Mouse (Mus musculus): ENCODE data around the gene Guca1a. TPM values are rescaled to one million over a fixed set of nuclear protein-coding genes. Genes with fewer than 3 reads are reported as not detected.

Gene Guca1a
- total RNA-seq, 2 experiments from 2014 or later: 2.8 to 8.7 TPM

DNA sequence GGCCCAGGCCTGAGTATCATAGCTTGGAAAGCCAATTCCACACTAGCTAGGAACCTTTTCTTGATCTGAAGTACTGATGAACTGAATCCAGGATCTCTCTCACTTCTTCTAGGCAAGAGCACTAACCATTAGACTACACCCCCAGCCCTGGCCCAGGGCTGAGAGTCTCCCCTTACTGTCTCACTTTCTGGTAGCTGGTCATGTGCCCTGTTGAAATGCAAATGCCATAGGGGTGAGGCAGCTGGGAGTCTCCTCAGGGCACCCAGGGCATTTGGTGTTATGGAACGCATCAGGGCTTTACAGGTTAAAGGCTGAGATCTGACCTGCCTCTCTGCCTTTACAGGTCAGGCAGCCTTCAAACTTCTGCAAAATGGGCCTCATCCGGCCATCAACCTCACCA lies 19.8 kb upstream of the Guca1a start:
- no peak for ATAC-seq (replicated peaks; ENCODE audit: poor library complexity)

DNA sequence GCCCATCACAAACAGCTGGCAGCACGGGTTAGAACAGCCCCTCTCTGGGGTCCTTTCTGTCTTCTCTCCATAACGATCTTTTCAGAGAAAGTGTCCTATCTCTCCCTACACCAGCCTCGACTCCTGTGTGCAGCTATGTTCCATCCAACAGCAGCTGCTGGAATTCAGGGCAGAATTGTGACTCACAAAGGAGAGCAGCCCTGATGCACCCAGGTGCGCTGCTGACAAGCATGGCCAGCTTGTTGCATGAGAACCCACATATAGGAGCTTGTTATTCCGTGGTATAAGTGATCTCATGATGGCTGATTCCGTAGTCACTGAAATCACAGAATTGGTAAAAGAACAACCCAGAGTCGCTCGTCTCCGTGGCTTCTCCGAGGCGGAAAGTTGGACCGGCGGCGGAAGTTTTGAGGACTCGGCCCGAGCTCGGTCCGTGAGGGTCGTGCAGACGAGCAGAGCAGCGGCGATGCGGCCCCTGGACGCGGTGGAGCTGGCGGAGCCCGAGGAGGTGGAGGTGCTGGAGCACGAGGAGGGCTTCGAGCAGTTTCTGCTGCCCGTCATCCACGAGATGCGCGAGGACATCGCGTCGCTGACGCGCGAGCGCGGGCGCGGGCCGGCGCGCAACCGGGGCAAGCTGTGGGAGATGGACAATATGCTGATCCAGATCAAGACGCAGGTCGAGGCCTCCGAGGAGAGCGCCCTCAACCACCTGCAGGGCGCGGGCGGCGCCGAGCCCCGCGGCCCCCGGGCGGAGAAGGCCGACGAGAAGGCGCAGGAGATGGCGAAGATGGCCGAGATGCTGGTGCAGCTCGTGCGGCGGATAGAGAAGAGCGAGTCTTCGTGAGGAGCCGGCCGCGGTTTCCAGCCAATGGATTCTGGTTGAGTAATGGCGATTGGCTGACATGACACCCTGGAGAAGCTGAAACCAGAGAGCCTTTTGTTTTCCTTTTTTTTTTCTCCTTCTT lies 9.8 kb upstream of the Guca1a start:
- ATAC-seq (replicated peaks; ENCODE audit: poor library complexity): peak; percentile 45

DNA sequence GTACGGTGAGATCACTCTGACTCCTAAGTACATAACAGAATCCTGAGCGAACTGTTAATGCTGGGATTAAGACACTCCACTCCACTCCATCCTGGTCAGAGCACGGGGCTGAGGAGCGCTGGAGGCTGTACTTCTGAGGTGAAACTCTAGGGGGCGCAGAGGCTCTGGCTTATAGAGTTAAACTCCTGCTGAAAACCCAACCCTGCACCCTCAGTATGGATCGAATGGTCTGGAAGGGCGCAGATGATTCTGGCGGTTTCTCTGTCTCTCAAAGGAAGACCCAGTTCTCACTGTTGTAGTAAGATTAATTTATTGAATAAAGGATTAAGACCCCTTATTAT lies 8.1 kb upstream of the Guca1a start:
- ATAC-seq (replicated peaks; ENCODE audit: poor library complexity): peak; percentile 83

DNA sequence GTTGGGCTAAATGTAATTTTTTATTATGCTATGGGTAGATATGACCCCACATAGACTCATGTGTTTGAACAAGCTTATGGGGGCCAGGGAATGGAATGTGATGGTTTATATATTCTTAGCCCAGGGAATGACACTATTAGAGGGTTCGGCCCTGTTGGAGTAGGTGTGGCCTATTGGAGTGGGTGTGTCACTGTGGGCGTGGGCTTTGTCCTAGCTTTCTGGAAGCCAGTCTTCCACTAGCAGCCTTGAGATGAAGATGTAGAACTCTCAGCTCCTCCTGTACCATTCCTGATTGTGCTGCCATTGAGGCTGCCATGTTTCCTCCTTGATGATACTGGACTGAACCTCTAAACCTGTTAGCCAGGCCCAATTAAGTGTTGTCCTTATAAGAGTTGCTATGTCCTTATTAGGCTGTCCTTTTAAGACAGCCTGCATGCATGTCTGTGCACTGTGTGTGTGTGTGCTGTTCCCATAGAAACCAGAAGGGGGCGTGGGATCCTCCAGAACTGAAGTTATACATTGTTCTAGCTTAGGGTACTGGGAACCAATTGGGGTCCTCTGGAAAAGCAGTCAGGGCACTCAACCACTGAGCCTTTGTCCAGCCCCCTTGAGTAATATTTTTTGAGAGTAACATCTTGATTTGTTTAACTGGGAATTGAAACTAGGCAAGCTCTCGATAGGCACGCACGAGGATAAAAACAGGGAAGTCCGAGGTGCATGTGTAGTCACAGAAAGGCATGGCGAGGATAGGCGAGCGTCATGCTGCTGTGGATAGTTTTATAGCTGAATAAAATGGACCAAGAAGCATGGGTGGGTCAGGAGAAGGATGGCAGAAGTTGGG lies 7.6 kb upstream of the Guca1a start:
- ATAC-seq (replicated peaks; ENCODE audit: poor library complexity): peak; percentile 37; the same call in 1 of the 2 replicates

DNA sequence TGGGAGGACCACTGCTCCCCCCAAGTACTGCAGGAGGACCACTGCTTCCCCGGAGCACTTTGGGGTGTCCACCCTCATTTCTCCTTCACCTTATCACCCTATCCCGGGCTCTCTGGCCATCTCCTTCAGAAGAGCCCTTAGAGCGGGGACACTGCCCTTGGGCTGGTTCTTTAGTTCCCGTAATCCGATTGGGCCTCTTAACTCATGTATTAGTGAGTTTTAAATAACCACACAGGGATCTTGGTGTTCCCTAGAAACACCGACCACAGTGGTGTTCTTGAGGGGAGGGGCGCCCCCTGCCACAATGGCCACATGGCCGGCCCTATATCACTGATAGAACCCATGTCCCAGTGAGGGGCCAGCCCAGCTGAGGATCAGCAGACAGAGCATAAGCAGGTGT lies 1.3 kb downstream of the Guca1a start:
- no peak for ATAC-seq (replicated peaks; ENCODE audit: poor library complexity)

DNA sequence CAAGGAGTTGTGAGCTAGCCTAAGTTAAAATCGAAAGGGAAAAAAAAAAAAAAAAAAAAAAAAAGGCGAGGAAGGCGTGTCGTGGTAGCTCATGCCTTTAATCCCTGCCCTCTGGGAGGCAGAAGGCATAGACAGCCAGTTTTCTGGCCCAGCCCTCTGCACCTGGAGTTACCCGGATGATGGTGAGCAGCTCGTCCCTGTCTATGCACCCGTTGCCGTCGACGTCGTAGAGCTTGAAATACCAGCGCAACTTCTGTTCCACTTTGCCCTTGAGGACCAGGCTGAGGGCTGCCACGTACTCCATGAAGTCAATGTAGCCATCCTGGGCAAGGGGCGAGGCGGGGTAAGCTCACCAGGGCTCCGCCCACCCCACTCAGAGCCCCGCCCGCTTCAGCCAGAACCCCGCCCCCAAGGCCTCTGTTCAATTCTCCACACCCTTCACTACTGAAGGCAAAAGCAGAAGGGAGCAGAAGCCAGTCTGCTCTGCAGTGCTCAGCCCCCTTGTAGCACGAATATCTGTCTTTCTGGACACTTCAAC lies 4.9 kb downstream of the Guca1a start:
- ATAC-seq (replicated peaks; ENCODE audit: poor library complexity): peak; percentile 93

DNA sequence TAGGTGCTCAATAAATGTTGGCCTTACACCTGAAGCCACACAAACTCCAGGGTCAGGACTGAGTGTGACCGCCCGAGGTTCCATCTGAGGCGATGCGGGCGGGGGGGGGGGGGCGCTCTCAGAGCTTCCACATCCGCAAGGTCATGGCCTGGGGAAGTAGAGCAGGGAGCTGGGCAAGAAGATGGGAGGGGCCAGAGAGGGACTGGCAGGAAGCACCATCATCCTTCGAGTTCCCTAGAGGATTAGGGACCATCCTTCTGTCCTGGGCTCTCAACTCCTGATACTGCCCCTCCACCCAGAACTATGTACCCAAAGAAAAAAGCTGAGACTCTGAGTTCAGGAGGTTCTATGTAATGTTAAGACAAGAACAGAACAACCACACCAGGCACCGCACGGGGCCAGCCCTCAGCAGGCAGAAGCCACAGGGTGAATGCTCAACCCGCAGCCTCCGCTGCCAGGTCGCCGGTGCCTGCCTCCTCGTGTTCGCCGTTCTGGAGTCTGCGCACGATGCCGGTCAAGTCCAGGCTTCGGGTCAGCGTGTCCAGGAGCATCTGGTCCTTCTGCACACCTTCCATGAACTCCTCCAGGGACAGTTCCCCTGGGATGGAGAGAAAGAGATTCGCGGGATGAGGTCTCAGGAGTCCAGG lies 6.0 kb downstream of the Guca1a start:
- peak; percentile 48 for ATAC-seq (replicated peaks; ENCODE audit: poor library complexity)

DNA sequence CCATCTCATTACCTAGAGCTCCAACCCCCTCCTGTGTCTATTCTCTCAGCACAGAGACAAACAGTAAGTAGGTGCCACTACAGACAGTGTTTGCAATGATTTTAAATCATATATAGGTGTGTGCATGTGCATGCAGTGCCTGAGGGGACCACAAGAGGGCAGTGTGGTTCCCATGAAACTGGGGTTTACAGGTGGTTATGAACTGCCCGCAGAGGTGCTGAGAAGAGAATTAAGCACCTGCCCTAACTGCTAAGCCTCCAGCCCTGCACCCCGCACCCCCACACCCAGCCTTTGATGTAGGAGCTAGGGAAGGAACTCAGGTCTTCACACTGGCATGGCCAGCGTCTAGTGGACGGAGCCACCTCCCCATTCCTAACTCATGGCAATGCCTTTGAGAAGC lies 13.7 kb downstream of the Guca1a start:
- ATAC-seq (replicated peaks; ENCODE audit: poor library complexity): peak; percentile 76

DNA sequence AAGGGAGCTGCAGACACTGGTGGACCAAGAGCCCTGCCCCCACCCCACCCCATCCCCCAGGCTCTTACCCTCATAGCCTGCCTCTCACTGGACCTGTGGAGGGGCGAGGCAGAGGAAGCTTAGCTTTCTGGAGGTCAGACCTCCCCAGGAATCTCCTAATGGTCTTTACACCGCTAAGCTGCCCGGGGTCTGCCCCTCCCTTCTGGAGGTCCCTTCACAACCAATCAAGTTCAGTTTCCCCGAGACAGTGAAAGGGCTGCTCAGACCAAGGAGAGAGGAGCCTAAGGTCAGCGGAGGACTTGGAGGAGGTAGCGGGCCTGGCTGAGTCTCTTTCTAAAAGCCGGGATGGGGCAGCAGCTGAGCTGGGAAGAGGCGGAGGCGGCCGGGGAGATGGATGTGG lies 15.2 kb downstream of the Guca1a start, which contains the start of gene Guca1b:
Guca1b (plus strand) TSS at position 249 of the 400 bp plus-strand sequence.
- ATAC-seq (replicated peaks; ENCODE audit: poor library complexity): no peak

DNA sequence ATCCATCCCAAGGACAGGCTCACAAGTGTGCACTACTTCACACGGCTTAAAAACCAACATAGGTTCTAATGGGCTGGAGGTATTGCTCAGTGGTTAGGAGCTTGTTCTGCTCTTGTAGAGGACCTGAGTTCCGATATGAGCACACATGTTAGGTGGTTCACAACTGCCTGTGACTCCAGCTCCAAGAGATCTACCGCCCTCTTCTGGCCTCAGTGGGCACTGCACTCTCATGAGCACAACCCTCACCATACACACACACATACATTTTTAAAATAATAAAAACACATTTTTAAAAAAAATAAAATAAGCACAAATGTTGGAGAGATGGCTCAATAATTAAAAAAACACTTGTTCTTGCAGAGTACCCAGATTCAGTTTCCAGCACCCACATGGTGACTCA lies 16.3 kb downstream of the Guca1a start:
- no peak for ATAC-seq (replicated peaks; ENCODE audit: poor library complexity)

DNA sequence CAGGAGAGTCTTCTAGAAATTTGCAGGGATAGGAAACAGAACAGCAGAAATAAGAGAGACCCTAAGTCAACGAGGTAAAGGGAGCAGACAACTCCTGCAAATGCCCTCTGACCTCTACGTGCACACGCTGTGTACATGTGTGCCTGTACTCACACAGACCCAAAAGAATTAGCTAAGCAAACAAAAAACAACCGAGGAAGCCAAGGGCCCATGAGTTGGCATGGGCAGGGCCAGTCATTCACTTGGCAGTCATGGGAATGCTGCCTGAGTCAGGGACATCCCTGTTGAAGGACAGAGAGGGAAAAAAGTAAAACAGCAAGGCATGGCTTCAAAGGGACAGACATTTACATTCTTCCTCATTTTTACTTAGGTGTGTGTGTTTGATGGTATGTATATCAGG lies 17.1 kb downstream of the Guca1a start:
- ATAC-seq (replicated peaks; ENCODE audit: poor library complexity): no peak

DNA sequence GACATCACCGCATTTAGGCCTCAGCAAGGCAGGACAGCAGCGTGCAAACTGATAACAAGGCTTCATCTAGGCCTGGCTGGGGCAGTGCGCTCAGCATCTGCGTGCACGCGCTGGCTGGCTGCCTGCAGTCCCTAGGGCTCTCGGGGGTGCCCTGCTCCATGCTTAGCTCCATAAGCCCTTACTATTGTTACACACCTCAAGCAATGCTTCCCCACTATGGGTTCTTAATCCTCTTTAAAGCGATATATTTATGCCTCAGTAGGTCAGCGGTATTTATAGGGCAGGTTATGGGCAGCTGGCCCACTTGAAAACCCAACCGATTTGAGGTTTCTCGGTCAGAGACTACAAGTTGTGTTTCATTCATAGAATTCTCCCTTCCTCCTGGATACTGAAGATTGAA lies 18.5 kb downstream of the Guca1a start:
- ATAC-seq (replicated peaks; ENCODE audit: poor library complexity): no peak

DNA sequence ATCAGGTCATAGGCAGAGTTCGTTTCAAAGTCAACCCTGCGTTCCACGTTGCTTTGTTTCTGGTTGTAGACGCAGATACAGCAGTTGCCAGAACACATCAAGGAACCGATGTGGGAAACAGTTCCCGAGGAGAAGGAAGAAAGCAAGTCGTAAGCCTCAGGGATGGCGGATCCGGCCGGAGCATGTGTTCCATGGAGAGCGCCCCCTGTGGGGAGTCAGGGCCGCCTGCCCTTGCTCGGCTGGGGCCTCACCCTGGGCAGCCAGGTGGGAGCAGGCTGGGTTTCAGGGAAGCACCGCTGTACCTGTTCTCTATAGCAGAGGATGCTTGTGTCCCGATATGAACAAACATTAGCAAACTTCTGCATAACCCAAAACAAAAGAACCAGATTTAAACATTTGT lies 22.3 kb downstream of the Guca1a start:
- ATAC-seq (replicated peaks; ENCODE audit: poor library complexity): no peak

DNA sequence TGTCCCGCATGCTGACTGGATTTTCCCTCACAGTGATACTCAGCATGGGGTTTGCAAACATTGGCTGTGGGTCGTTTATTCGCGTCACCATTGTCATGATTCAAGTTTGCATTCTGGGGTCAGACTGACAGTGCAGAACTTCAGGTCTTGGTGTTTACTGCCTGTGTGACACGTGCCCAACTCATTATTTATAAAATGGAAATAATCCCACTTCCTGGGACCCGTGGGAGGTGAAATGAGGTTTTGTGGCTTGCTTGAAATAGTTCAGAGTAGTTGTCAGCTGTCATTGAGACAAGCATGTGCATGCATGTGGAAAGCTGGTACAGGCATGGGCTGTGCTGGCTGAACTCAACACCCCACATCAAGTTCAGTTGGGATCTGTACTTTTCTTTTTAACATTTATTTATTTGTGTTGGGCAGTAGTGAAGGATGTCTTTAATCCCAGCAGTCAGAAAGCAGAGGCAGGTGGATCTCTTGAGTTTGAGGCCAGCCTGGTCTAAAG lies 23.6 kb downstream of the Guca1a start:
- no peak for ATAC-seq (replicated peaks; ENCODE audit: poor library complexity)

DNA sequence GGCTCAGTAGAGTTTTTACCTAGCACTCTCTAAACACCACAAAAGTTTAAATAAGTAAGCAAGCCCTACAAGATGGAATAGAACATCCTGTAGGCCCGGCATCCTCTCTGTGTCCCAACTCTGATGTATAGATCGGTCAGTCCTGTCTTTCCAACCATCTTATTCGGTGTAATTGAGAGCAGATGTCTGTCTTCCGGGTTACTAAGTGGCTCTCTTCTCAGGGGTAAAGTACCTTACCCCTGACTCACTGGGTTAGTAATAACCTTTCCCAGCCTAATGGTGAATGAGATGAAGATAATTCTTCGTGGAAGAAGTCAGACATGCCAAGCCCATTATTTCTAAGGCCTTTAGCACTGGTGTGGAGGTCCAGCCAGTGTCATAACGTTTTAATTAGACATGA lies 26.4 kb downstream of the Guca1a start:
- ATAC-seq (replicated peaks; ENCODE audit: poor library complexity): no peak

DNA sequence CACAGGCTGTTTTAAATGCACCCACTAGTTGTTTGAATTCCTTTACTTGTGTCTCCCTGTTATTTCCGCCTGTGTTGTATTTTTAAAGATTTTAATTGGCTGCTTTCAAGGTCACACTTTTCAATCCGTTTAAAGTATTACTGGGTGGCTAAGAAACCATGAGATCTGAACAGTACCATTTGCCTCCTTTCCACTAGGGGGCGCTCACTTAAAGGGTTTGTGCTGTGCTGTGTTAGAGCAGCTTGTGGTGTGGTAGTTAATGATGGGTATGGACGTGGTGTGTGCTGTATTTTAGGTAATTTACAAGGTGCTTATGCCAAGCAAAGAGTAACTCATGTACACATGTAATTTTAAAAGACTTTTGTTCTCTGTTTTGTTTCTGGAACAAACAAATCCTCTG lies 28.9 kb downstream of the Guca1a start:
- ATAC-seq (replicated peaks; ENCODE audit: poor library complexity): peak; percentile 74

DNA sequence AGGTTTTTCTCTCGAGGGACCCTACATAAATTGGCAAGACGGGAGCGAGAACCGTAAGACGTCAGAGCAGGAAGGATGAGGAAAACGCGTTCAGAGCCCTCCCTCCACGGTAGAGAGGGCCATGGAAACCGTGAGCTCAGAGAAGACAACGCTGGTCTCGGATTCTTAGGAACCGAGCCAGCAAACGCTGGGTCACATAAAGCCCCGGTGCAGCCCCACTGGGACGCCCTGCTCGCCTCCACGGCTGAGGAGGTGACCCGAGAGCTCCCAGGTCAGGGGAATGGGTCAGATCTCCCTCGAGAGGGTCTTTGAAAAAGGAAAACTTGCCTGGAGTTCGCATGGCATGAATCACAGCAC lies 31.3 kb downstream of the Guca1a start:
- ATAC-seq (replicated peaks; ENCODE audit: poor library complexity): peak; percentile 64

DNA sequence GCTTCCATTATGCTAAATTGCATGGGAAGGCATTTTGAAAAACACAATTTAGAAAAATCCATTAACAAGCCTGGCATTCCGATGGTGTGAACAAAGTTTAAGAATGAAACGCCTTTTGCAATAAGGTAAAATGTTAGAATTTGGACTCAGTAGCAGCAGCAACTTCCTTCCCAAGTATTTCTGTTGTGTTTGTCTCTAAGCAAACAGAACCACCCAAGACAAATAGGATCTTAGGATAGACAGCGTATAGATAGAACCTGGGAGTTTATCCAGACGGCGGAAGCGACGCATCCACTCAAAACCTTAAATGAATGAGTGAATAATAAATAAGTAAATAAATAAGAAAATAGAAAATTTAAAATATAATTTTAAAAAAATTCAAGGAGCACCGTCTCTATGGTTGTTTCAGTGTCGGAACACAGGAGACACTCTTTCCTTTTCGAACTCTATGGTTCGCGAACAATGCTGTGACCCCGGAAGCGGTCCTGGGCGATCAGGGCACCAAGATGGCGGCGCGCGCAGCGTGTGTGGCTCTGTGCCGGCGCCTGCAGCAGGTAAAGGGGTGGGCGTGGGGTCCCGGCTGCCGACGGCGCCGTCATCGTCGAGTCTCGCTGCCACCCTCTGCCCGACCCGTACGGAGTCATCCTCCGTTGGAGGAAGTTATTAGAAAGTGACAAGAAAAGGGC lies 31.8 kb downstream of the Guca1a start, which contains the start of gene Mrps10:
Mrps10 (plus strand) TSS at position 487 of the 686 bp plus-strand sequence.
- peak; percentile 97 for ATAC-seq (replicated peaks; ENCODE audit: poor library complexity)

DNA sequence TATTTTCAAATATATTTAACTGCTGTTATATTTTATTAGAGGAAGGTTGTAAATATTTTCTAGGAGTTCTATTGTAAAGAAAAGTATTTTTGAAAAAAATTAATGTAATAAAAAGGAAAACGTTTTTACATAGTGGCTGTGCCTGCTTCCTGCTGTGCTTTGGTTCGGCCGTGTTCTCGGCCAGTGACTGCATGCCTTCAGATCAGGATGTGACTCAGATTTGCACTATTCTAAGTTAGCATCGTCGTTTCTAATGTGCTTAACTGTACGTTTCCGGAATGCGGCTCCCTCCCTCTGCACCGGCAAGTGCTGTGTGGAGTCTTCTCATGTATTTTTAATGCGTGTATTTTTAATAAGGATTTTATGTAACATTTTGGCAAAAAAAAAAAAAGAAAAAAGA lies 39.0 kb downstream of the Guca1a start:
- no peak for ATAC-seq (replicated peaks; ENCODE audit: poor library complexity)

DNA sequence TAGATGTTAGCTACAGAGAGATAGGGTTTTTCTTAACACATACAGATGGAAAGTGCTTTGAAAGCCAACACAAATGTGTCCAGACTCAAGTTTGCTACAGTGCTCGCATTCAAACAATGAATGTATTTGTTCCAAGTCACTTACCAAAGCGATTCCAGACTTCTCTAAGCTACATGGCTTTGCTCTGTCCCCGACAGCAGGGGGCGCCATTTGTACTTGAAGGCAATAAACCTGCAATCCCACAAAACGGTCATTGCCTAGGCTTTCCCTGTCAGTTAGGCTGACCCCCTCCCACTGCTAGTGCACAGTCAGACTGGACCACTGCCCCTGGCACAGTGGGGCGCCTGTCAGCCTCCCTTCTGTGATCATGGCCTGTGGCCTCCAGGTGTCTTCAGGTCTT lies 40.4 kb downstream of the Guca1a start:
- peak; percentile 55; the same call in 1 of the 2 replicates for ATAC-seq (replicated peaks; ENCODE audit: poor library complexity)
